In the genomic region with DNA sequence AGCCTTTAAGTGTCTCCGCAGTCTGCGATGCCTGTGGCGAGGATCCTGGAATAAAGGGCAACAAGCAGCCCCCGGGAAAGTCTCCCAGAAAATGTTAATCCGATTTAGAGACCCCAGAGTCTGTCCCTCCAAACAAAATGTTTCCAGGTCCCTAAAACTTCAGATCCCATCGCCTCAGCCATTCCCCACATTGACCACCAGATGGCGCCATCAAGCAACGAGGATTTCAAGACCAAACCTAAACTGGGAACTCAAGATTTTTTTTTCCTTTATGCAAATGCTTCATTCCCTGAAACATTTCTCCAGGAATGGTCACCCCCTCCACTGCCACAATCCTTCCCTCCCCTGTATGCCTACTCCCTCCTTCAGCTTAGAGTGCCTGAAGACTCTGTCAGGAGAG, we compare ENCODE assay signal across 9 mouse cellular contexts. TPM values are rescaled to one million over a fixed set of nuclear protein-coding genes. Genes with fewer than 3 reads are reported as not detected.
A peak's percentile ranks its signal among the peaks of the same experiment; 100 is the strongest.
DNase-seq lines count a peak whose midpoint lies in the region.
"Had no signal": no experiment of that assay in that cellular context is flagged by ENCODE, and none has a peak within 500 bp of the region (broad histone marks: within the 10 kb centered on the region; RNA-seq: fewer than 3 reads in every experiment).

C1rb (plus strand) TSS at position 269 of the 400 bp plus-strand sequence.

- WGBS in limb, embryonic 10.5 days: 5% methylated on average over 8 of the region's 8 CpGs

- intact Hi-C loops in gastrocnemius, postnatal 14 days (cut with DNase I; ENCODE audit: low total_unique reads): loop anchor here (10.0 kb wide), 2 partner anchors 85 to 195 kb away; partner anchors contain the start of gene Eno2

- H3K4me1 ChIP-seq in limb, embryonic 10.5 days: no peaks in the 10 kb centered on the region
- H3K4me1 ChIP-seq: limb, embryonic 15.5 days had no signal

- no peak within 1 kb of the TSS for H3K4me3 ChIP-seq in limb, embryonic 10.5 days
- H3K4me3 ChIP-seq: limb, embryonic 15.5 days had no signal

- no peaks in the 10 kb centered on the region for H3K27me3 ChIP-seq in limb, embryonic 10.5 days (ENCODE audit: low read depth, poor library complexity, severe bottlenecking)
- H3K27me3 ChIP-seq: limb, embryonic 15.5 days had no signal

- no peaks in the 10 kb centered on the region for H3K36me3 ChIP-seq in limb, embryonic 10.5 days
- H3K36me3 ChIP-seq: limb, embryonic 15.5 days had no signal

- H3K9me3 ChIP-seq in limb, embryonic 10.5 days (replicated peaks): no peaks in the 10 kb centered on the region
- H3K9me3 ChIP-seq: limb, embryonic 15.5 days had no signal

- peak; percentile 71 for DNase-seq in urinary bladder, postnatal 14 days (ENCODE audit: low spot score)
- DNase-seq in urinary bladder, adult 2 months (ENCODE audit: low spot score): no peak
- peak; percentile 73 to 81 for DNase-seq in cerebellum, postnatal 14 days
- DNase-seq in gastrocnemius, postnatal 14 days: peak; percentile 50
- peak; percentile 63 for DNase-seq in kidney, adult 18-20 months
- DNase-seq in limb, embryonic 10.5 days (ENCODE audit: low spot score): peak; percentile 82
- peak; percentile 65 for DNase-seq in neural tube, embryonic 10.5 days (ENCODE audit: extremely low spot score, low spot score)
- peak; percentile 5 to 9 for DNase-seq in thymus, adult 18-20 months

- no peak within 1 kb of the TSS for H3K27ac ChIP-seq in limb, embryonic 10.5 days
- H3K27ac ChIP-seq: limb, embryonic 15.5 days had no signal

RNA-seq across cellular contexts. Expression of gene C1rb, which starts in this region (rescaled TPM):
- polyA plus RNA-seq in urinary bladder, adult 2 months (2012; rRNA removed): 0.08 and 0.09 TPM in 2 replicates
- total RNA-seq in gastrocnemius, postnatal 14 days (2021): 1 to 10 TPM; 1.3 to 2.3 TPM
- not detected in 2 replicates for polyA plus RNA-seq in limb, embryonic 10.5 days (2016; fragmentation: Nextera tagmentation; extraction: Ambion mirVana)
- polyA plus RNA-seq: limb, embryonic 15.5 days had no signal

Comparison
In these comparisons a context has a peak if more than half of its experiments do, and no peak if none do; other contexts are left out.
1. Peak in DNase-seq in limb, embryonic 10.5 days; RNA of the gene not detected or under 1 TPM.